Mouse (Mus musculus) G1E (cell line): ENCODE measurements around the gene Gon4l.

ENCODE experiments used
- CTCF ChIP-seq: IDR thresholded peaks from 2 replicates; pipeline ENCODE4 v1.5.1; 2012; ENCODE audit warnings: low read depth, low read length, inconsistent platforms, mixed read lengths
- GATA1 ChIP-seq: IDR thresholded peaks from 2 replicates; pipeline ENCODE4 v1.6.1; 2012; ENCODE audit warnings: borderline replicate concordance, low read length, inconsistent platforms, mixed read lengths
- GATA2 ChIP-seq: IDR thresholded peaks from 2 replicates; pipeline ENCODE4 v1.6.1; 2012; ENCODE audit warnings: low read depth, low read length, inconsistent platforms, borderline replicate concordance
- POLR2AphosphoS5 ChIP-seq: IDR thresholded peaks from 2 replicates; pipeline ENCODE4 v1.6.1; 2012; ENCODE audit warnings: low read depth, low read length, inconsistent platforms; ENCODE audit not compliant: insufficient replicate concordance
- TAL1 ChIP-seq: conservative IDR thresholded peaks from 2 replicates; pipeline ENCODE4 v1.6.1; 2012; ENCODE audit warnings: low read depth, low read length, inconsistent platforms, mixed read lengths

DNA sequence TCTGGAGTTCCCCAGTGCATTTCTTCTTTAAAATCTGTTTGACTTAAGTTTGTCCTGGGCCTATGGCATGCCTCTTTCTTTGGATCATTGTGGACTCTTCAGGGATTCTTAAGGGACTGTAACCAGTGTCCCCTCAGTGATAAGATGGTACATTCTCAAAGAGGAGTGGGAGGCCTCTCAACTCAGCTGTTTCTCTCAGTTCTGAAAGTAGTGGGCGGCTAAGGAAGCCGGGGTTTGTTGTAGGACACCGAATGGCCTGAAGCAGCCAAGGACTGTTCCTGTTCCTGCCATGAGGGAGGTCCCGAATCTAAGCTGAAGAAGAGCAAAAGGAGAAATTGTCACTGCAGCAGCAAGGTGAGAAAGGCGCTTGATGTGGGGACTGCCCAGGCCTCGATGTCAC is 70.2 kb downstream of the Gon4l start:
- TF ChIP-seq GATA1, result no peak
- no peak for TF ChIP-seq CTCF
- TF ChIP-seq TAL1, result no peak
- TF ChIP-seq POLR2AphosphoS5, result no peak
- no peak for TF ChIP-seq GATA2
